Mouse (Mus musculus) thymus, adult 2 months (tissue): ENCODE results near the gene Tmsb15b2. TPM values are rescaled to one million over a fixed set of nuclear protein-coding genes. Genes with fewer than 3 reads are reported as not detected.
"Not testable (repeated sequence)": the region's sequence is repeated elsewhere in the genome, so short reads cannot be mapped to it uniquely, and the experiment has no call there.

Source experiments
- DNase-seq: peaks from one replicate; pipeline ENCODE4 v3.0.0; 2021
- H3K27ac ChIP-seq: fragments of 200-500 bp; 2 replicates; pipeline ENCODE4 v1.5.1; 2012; ENCODE audit warnings: low read length, control low read depth; ENCODE audit not compliant: control insufficient read depth, insufficient read depth
- H3K27me3 ChIP-seq: fragments of 200-500 bp; 2 replicates; pipeline ENCODE4 v1.6.1; 2012; ENCODE audit warnings: mild to moderate bottlenecking, low read length, moderate library complexity, mixed read lengths; ENCODE audit not compliant: control insufficient read depth, insufficient read depth
- H3K36me3 ChIP-seq: fragments of 200-500 bp; 2 replicates; pipeline ENCODE4 v1.6.1; 2012; ENCODE audit warnings: mild to moderate bottlenecking, low read length, moderate library complexity; ENCODE audit not compliant: control insufficient read depth, insufficient read depth
- H3K4me1 ChIP-seq: fragments of 200-500 bp; replicated peaks from 2 replicates; pipeline ENCODE4 v1.6.1; 2012; ENCODE audit warnings: low read length; ENCODE audit not compliant: control insufficient read depth, insufficient read depth
- H3K4me3 ChIP-seq: fragments of 200-500 bp; 2 replicates; pipeline ENCODE4 v1.5.1; 2012; ENCODE audit warnings: mild to moderate bottlenecking, low read length, control low read depth, moderate library complexity; ENCODE audit not compliant: control insufficient read depth, insufficient read depth
- CTCF ChIP-seq: fragments of 200-500 bp; IDR thresholded peaks from 2 replicates; pipeline ENCODE4 v1.5.1; 2012; ENCODE audit warnings: mild to moderate bottlenecking, control low read depth, low read length, moderate library complexity, borderline replicate concordance; ENCODE audit not compliant: control insufficient read depth, poor library complexity, insufficient read depth; ENCODE audit errors: extremely low read depth
- POLR2A ChIP-seq: fragments of 200-500 bp; IDR thresholded peaks from 2 replicates; pipeline ENCODE4 v1.6.1; 2012; ENCODE audit warnings: mild to moderate bottlenecking, low read length, control low read depth, moderate library complexity; ENCODE audit not compliant: control insufficient read depth, poor library complexity, insufficient read depth; ENCODE audit errors: extremely low read depth
- WGBS: fragments of 180-500 bp; shearing (Covaris S2); methylation state at CpG from one replicate; pipeline ENCODE4 v1.1.7; 2018; 5-methylcytosine and 5-hydroxymethylcytosine counted together
- polyA plus RNA-seq: library from polyadenylated mRNA; depleted of rRNA; stranded (reverse); fragments of >200 nt; gene quantifications from 2 replicates; pipeline ENCODE4 v1.2.3, GENCODE M21; 2012; rRNA removed

Tmsb15b2 gene
- polyA plus RNA-seq: not detected in 2 replicates

- H3K27me3 ChIP-seq, H3K27ac ChIP-seq, H3K36me3 ChIP-seq, DNase-seq, H3K4me1 ChIP-seq: not testable (repeated sequence)
- 96% methylated on average over 6 of the region's 6 CpGs for WGBS
- H3K4me3 ChIP-seq: peak within 1 kb of the TSS; percentile 99
Measured at GRCm38 (mm10) chrX:136975397-136975796, at the start of gene Tmsb15b2. Gene Tmsb15b2, minus strand, starts transcription at chrX:136975497.

- DNase-seq: peak; percentile 55
- Histone ChIP-seq H3K4me1 (no peaks in the 10 kb centered on the region), H3K27ac (no peak overlapping the region), H3K4me3 (no peak overlapping the region), H3K36me3 (no peaks in the 10 kb centered on the region), H3K27me3 (no peaks in the 10 kb centered on the region)
- TF ChIP-seq POLR2A (no peak), CTCF (no peak)
- WGBS: 13% methylated on average over 1 of the region's 1 CpGs
Measured at GRCm38 (mm10) chrX:137019310-137019709, 44.0 kb upstream of the Tmsb15b2 start.

- Histone ChIP-seq H3K27ac (no peak overlapping the region), H3K36me3 (no peaks in the 10 kb centered on the region), H3K4me1 (no peaks in the 10 kb centered on the region), H3K27me3 (no peaks in the 10 kb centered on the region), H3K4me3 (no peak overlapping the region)
- DNase-seq: no peak
- TF ChIP-seq POLR2A (no peak), CTCF (no peak)
- WGBS: 81% methylated on average over 1 of the region's 1 CpGs
Measured at GRCm38 (mm10) chrX:137017668-137018067, 42.4 kb upstream of the Tmsb15b2 start.

GRCm38 (mm10) chrX:137015099-137015709 is 39.9 kb upstream of the Tmsb15b2 start:
- peak; percentile 37 for DNase-seq
- WGBS: 51% methylated on average over 6 of the region's 6 CpGs
- TF ChIP-seq CTCF (no peak), POLR2A (no peak)

GRCm38 (mm10) chrX:136996256-136996655 is 21.0 kb upstream of the Tmsb15b2 start:
- H3K27me3 ChIP-seq: no peaks in the 10 kb centered on the region
- no peaks in the 10 kb centered on the region for H3K36me3 ChIP-seq
- no peak overlapping the region for H3K27ac ChIP-seq
- WGBS: 49% methylated on average over 2 of the region's 2 CpGs
- no peak for DNase-seq
- no peak overlapping the region for H3K4me3 ChIP-seq
- peaks cover 3% of the 10 kb centered on the region; the same call in 1 of the 2 replicates for H3K4me1 ChIP-seq
- TF ChIP-seq POLR2A (no peak), CTCF (no peak)

More at GRCm38 (mm10) chrX:137015099-137015709, 39.9 kb upstream of the Tmsb15b2 start:
- Histone ChIP-seq H3K4me1 (no peaks in the 10 kb centered on the region), H3K27me3 (no peaks in the 10 kb centered on the region), H3K27ac (no peak overlapping the region), H3K36me3 (no peaks in the 10 kb centered on the region), H3K4me3 (no peak overlapping the region)

- H3K4me1 ChIP-seq: peaks cover 3% of the 10 kb centered on the region; the same call in 1 of the 2 replicates
- no peak for DNase-seq
- H3K27ac ChIP-seq: no peak overlapping the region
Measured at GRCm38 (mm10) chrX:136993641-136994040, 18.3 kb upstream of the Tmsb15b2 start.

More at GRCm38 (mm10) chrX:136993641-136994040, 18.3 kb upstream of the Tmsb15b2 start:
- WGBS: 57% methylated on average over 13 of the region's 14 CpGs
- Histone ChIP-seq H3K36me3 (no peaks in the 10 kb centered on the region), H3K27me3 (no peaks in the 10 kb centered on the region), H3K4me3 (no peak overlapping the region)
- no peak for TF ChIP-seq POLR2A
- TF ChIP-seq CTCF: no peak
